Comparison of ENCODE assay signal across 25 mouse cellular contexts in the genomic region with DNA sequence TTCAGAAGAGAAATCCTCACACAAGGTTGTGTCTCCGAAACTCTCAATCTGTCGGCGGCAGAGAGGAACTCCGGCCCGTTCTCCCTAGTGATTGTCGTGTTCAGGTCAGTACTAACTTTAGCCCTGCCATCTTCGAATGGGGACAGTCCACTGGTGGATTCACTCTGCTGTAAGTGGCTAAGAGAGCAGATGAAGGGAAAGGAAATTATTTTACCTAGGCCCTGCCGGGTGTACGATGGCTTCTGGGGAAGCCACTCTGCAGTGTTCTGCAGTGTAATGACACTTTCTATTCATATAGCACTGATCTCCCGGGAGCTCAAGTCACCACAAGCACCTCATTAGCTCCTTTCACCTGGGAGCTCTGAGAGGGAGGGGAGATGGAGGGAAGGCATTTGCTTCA. TPM values are rescaled to one million over a fixed set of nuclear protein-coding genes. Genes with fewer than 3 reads are reported as not detected.
DNase-seq lines count a peak whose midpoint lies in the region; ATAC-seq and TF ChIP-seq lines count a peak whose summit lies in the region.
"Had no signal": no experiment of that assay in that cellular context is flagged by ENCODE, and none has a peak within 500 bp of the region (broad histone marks: within the 10 kb centered on the region; RNA-seq: fewer than 3 reads in every experiment).

No protein-coding gene starts in this region.

- in situ Hi-C loops in CH12.LX (cut with MboI; ENCODE audit: low pct_ligation_motif_present, low pct_unique_long_range_greater_than_20kb, low sequenced_read_pairs): no loop called here

- DNase-seq in heart, adult 11 months: peak; percentile 79
- no peak for DNase-seq in heart, adult 2 months
- no peak for DNase-seq in heart, postnatal 4 days
- DNase-seq in heart, postnatal 0 days (ENCODE audit: low spot score): no peak
- DNase-seq in CH12.LX (ENCODE audit: extremely low read depth): peak; percentile 17
- DNase-seq: adrenal gland, adult 2 months; adrenal gland, postnatal 10 days; adrenal gland, postnatal 25 days; B cell, adult 2 months; cerebellum, adult 11 months; cerebellum, adult 18-20 months; cerebellum, adult 8-10 months; cerebellum, adult 9-11 months; cerebellum, postnatal 14 days; cerebellum, postnatal 36 days; embryo, embryonic 11 days had no signal

- intact Hi-C loops in heart, adult 2 months (cut with DNase I): loop anchor here (5.0 kb wide), 1 partner anchor 55 kb away; no protein-coding TSS in a partner anchor

- no peak for TF ChIP-seq POLR2A in heart, adult 2 months (IDR thresholded peaks at IDR 0.05; ENCODE audit: insufficient read depth, low read depth, low read length)
- no peak for TF ChIP-seq POLR2A in CH12.LX (IDR thresholded peaks at IDR 0.05; ENCODE audit: low read depth, low read length)

- no peaks in the 10 kb centered on the region for H3K79me2 ChIP-seq in heart, adult 2 months (replicated peaks; ENCODE audit: control insufficient read depth, insufficient read depth, low read length)
- no peaks in the 10 kb centered on the region for H3K79me2 ChIP-seq in CH12.LX (replicated peaks; ENCODE audit: control insufficient read depth, extremely low read depth, insufficient read depth, poor library complexity, severe bottlenecking)

- no peaks in the 10 kb centered on the region for H3K36me3 ChIP-seq in heart, adult 2 months (ENCODE audit: control insufficient read depth, insufficient read depth, low read length)
- H3K36me3 ChIP-seq in heart, embryonic 13.5 days: no peaks in the 10 kb centered on the region
- H3K36me3 ChIP-seq in heart, postnatal 0 days (replicated peaks; ENCODE audit: control insufficient read depth, insufficient read depth, low read length): no peaks in the 10 kb centered on the region
- no peaks in the 10 kb centered on the region for H3K36me3 ChIP-seq in heart, embryonic 11.5 days (ENCODE audit: control insufficient read depth, insufficient read depth, low read length)
- H3K36me3 ChIP-seq in CH12.LX (replicated peaks in 1 of 2; ENCODE audit: control insufficient read depth in 1 of 2, insufficient read depth in 1 of 2, low read length in 1 of 2): no peaks in the 10 kb centered on the region
- H3K36me3 ChIP-seq: embryonic facial prominence, embryonic 13.5 days; embryonic facial prominence, embryonic 15.5 days; forebrain, embryonic 15.5 days had no signal

- peaks cover 3% of the 10 kb centered on the region for H3K4me1 ChIP-seq in heart, adult 2 months (ENCODE audit: control insufficient read depth, insufficient read depth, low read length)
- peaks cover 37% of the 10 kb centered on the region for H3K4me1 ChIP-seq in heart, embryonic 13.5 days
- peaks cover 6% of the 10 kb centered on the region; the same call in 1 of the 2 replicates for H3K4me1 ChIP-seq in heart, postnatal 0 days (ENCODE audit: control insufficient read depth, insufficient read depth)
- H3K4me1 ChIP-seq in heart, embryonic 11.5 days (ENCODE audit: control insufficient read depth, insufficient read depth, low read length): no peaks in the 10 kb centered on the region
- H3K4me1 ChIP-seq in CH12.LX (ENCODE audit: control insufficient read depth in 1 of 2, insufficient read depth in 2 of 2): peaks cover 16 to 60% of the 10 kb centered on the region in 2 experiments; a peak in 3 of 4 replicates
- H3K4me1 ChIP-seq: embryonic facial prominence, embryonic 13.5 days; embryonic facial prominence, embryonic 15.5 days; forebrain, embryonic 15.5 days had no signal

- dilution Hi-C loops in CH12.LX (cut with MboI; ENCODE audit: extremely low pct_ligation_motif_present, extremely low pct_unique_long_range_greater_than_20kb, low sequenced_read_pairs): no loop called here

- no peak overlapping the region for H3K4me2 ChIP-seq in heart, embryonic 13.5 days
- no peak overlapping the region for H3K4me2 ChIP-seq in heart, postnatal 0 days (ENCODE audit: low read depth, low read length)
- no peak overlapping the region for H3K4me2 ChIP-seq in heart, embryonic 11.5 days
- H3K4me2 ChIP-seq in CH12.LX (ENCODE audit: insufficient read depth, low read depth, poor library complexity, severe bottlenecking): no peak overlapping the region
- H3K4me2 ChIP-seq: embryonic facial prominence, embryonic 13.5 days; embryonic facial prominence, embryonic 15.5 days; forebrain, embryonic 13.5 days; forebrain, embryonic 15.5 days had no signal

- H3K9me3 ChIP-seq in heart, embryonic 13.5 days: no peaks in the 10 kb centered on the region
- H3K9me3 ChIP-seq in heart, postnatal 0 days (replicated peaks; ENCODE audit: control insufficient read depth, low read length): no peaks in the 10 kb centered on the region
- no peaks in the 10 kb centered on the region for H3K9me3 ChIP-seq in heart, embryonic 11.5 days (replicated peaks; ENCODE audit: control insufficient read depth, low read length)
- H3K9me3 ChIP-seq in CH12.LX (replicated peaks; ENCODE audit: low read length): peaks cover 2% of the 10 kb centered on the region
- H3K9me3 ChIP-seq: embryonic facial prominence, embryonic 13.5 days; embryonic facial prominence, embryonic 15.5 days; forebrain, embryonic 13.5 days; forebrain, embryonic 15.5 days had no signal

- 94% methylated on average over 10 of the region's 10 CpGs for WGBS in heart, adult 2 months
- 73% methylated on average over 10 of the region's 10 CpGs for WGBS in heart, embryonic 13.5 days
- 81% methylated on average over 10 of the region's 10 CpGs for WGBS in heart, postnatal 0 days
- WGBS in heart, embryonic 11.5 days (ENCODE audit: insufficient replicate concordance): 77% methylated on average over 10 of the region's 10 CpGs

- H3K27ac ChIP-seq in heart, adult 2 months: no peak overlapping the region; the same call in 1 of the 2 replicates
- peak overlapping the region; percentile 76; the same call in 1 of the 2 replicates for H3K27ac ChIP-seq in heart, embryonic 13.5 days (replicated peaks)
- H3K27ac ChIP-seq in heart, postnatal 0 days (ENCODE audit: low read depth): peak overlapping the region; percentile 77
- H3K27ac ChIP-seq in heart, embryonic 11.5 days (ENCODE audit: low read depth, low read length): no peak overlapping the region
- no peak overlapping the region for H3K27ac ChIP-seq in CH12.LX (ENCODE audit: insufficient read depth, low read depth)
- H3K27ac ChIP-seq: embryonic facial prominence, embryonic 13.5 days; embryonic facial prominence, embryonic 15.5 days; forebrain, embryonic 13.5 days; forebrain, embryonic 15.5 days had no signal

- no peak overlapping the region for H3K4me3 ChIP-seq in heart, adult 2 months
- H3K4me3 ChIP-seq in heart, embryonic 13.5 days: no peak overlapping the region
- no peak overlapping the region for H3K4me3 ChIP-seq in heart, postnatal 0 days (ENCODE audit: low read depth, low read length)
- H3K4me3 ChIP-seq in heart, embryonic 11.5 days (ENCODE audit: low read depth, low read length): no peak overlapping the region
- H3K4me3 ChIP-seq in CH12.LX (replicated peaks in 1 of 3; ENCODE audit: low read depth in 2 of 3, low read length in 2 of 3, poor library complexity in 1 of 3): no peak overlapping the region
- H3K4me3 ChIP-seq: embryonic facial prominence, embryonic 13.5 days; embryonic facial prominence, embryonic 15.5 days; forebrain, embryonic 13.5 days; forebrain, embryonic 15.5 days had no signal

- H3K27me3 ChIP-seq in heart, adult 2 months (ENCODE audit: control insufficient read depth, insufficient read depth, low read length): no peaks in the 10 kb centered on the region
- no peaks in the 10 kb centered on the region for H3K27me3 ChIP-seq in heart, embryonic 13.5 days (replicated peaks)
- no peaks in the 10 kb centered on the region for H3K27me3 ChIP-seq in heart, postnatal 0 days (ENCODE audit: control insufficient read depth, insufficient read depth, low read length)
- H3K27me3 ChIP-seq in heart, embryonic 11.5 days (ENCODE audit: control insufficient read depth, insufficient read depth, low read length): no peaks in the 10 kb centered on the region
- H3K27me3 ChIP-seq in CH12.LX (replicated peaks): no peaks in the 10 kb centered on the region
- H3K27me3 ChIP-seq: embryonic facial prominence, embryonic 13.5 days; embryonic facial prominence, embryonic 15.5 days; forebrain, embryonic 13.5 days; forebrain, embryonic 15.5 days had no signal

- TF ChIP-seq EP300 in heart, adult 2 months (IDR thresholded peaks at IDR 0.05; ENCODE audit: insufficient read depth, low read depth, low read length): no peak
- no peak for TF ChIP-seq EP300 in heart, postnatal 0 days (IDR thresholded peaks at IDR 0.05; ENCODE audit: low read depth)
- TF ChIP-seq EP300 in CH12.LX (IDR thresholded peaks at IDR 0.05; ENCODE audit: low read length): no peak

- no peak for ATAC-seq in heart, embryonic 13.5 days (ENCODE audit: extremely low read depth, insufficient number of reproducible peaks, low FRiP score, low TSS enrichment)
- ATAC-seq in heart, postnatal 0 days (ENCODE audit: insufficient read depth, low read depth): no peak
- ATAC-seq in heart, embryonic 11.5 days (replicated peaks; ENCODE audit: insufficient number of reproducible peaks, low FRiP score, low TSS enrichment): no peak
- ATAC-seq in monocyte, adult 5-6 weeks (replicated peaks; ENCODE audit: insufficient number of reproducible peaks, low FRiP score, low TSS enrichment, poor library complexity, severe bottlenecking): no peak
- ATAC-seq: CD4-positive, CD25-positive, alpha-beta regulatory T cell, adult 4 months; forebrain, embryonic 13.5 days; forebrain, embryonic 15.5 days had no signal

- no peak for TF ChIP-seq RAD21 in CH12.LX (IDR thresholded peaks at IDR 0.05; ENCODE audit: low read depth, low read length)

- TF ChIP-seq CTCF in heart, adult 2 months (IDR thresholded peaks at IDR 0.05): no peak
- TF ChIP-seq CTCF in heart, postnatal 0 days (IDR thresholded peaks at IDR 0.05; ENCODE audit: low read depth): no peak
- no peak for TF ChIP-seq CTCF in CH12.LX (conservative IDR thresholded peaks at IDR 0.05 in 1 of 2, IDR thresholded peaks at IDR 0.05 in 1 of 2; ENCODE audit: low read depth in 2 of 2, low read length in 2 of 2)

- H3K9ac ChIP-seq in heart, adult 2 months (ENCODE audit: low read depth, low read length): no peak overlapping the region
- no peak overlapping the region for H3K9ac ChIP-seq in heart, embryonic 13.5 days
- H3K9ac ChIP-seq in heart, postnatal 0 days (replicated peaks; ENCODE audit: low read depth, low read length): no peak overlapping the region
- no peak overlapping the region for H3K9ac ChIP-seq in heart, embryonic 11.5 days (ENCODE audit: low read depth, low read length)
- no peak overlapping the region for H3K9ac ChIP-seq in CH12.LX (ENCODE audit: insufficient read depth, low read depth)
- H3K9ac ChIP-seq: embryonic facial prominence, embryonic 13.5 days; embryonic facial prominence, embryonic 15.5 days; forebrain, embryonic 13.5 days; forebrain, embryonic 15.5 days had no signal

RNA-seq across cellular contexts. Expression of a gene that starts 37.0 kb away (rescaled TPM):
- total RNA-seq in heart, adult 2 months (2021): 1 to 10 TPM; 1.5 to 2.1 TPM
- 0.43 and 0.70 TPM in 2 replicates for polyA plus RNA-seq in heart, adult 2 months (2012; rRNA removed)
- 5.9 and 6.8 TPM in 2 replicates for polyA plus RNA-seq in heart, embryonic 13.5 days (2015; fragmentation: Nextera tagmentation; extraction: Ambion mirVana)
- 1 to 10 TPM; 2.5 to 3.9 TPM for total RNA-seq in heart, postnatal 4 days (2021)
- total RNA-seq in heart, postnatal 0 days (2014; rRNA removed; ENCODE audit: low replicate concordance): 0.57 and 2.9 TPM in 2 replicates
- polyA plus RNA-seq in heart, postnatal 0 days (2015; fragmentation: Nextera tagmentation; extraction: Ambion mirVana): 3.1 and 3.2 TPM in 2 replicates
- 6.3 and 7.2 TPM in 2 replicates for polyA plus RNA-seq in heart, embryonic 11.5 days (2014; fragmentation: Nextera tagmentation; extraction: Ambion mirVana)
- total RNA-seq in CH12.LX (2012; rRNA removed): 0.08 TPM in 2 replicates
- total RNA-seq in CH12.LX (2014; rRNA removed): not detected in 2 replicates
- polyA plus RNA-seq in CH12.LX (2012; ENCODE audit: insufficient read length, low read depth): not detected in 2 replicates
- 1.9 to 6.3 TPM (median 6.0 TPM) in 3 replicates for total RNA-seq in monocyte, adult 5-6 weeks (2017)
- total RNA-seq: MEL had no signal
- polyA plus RNA-seq: CD4-positive, CD25-positive, alpha-beta regulatory T cell, adult 4 months had no signal

Comparison
In these comparisons a context has a peak if more than half of its experiments do, and no peak if none do; other contexts are left out.
1. DNase-seq: peak in heart, adult 11 months (single experiment) and CH12.LX (single experiment); none in heart, adult 2 months (0 of 2), heart, postnatal 4 days (single experiment) and heart, postnatal 0 days (single experiment).
2. H3K27ac ChIP-seq: peak in heart, embryonic 13.5 days (single experiment) and heart, postnatal 0 days (single experiment); none in heart, adult 2 months (single experiment), heart, embryonic 11.5 days (single experiment) and CH12.LX (single experiment).